Comparison of ENCODE assay signal across 8 mouse cellular contexts in genomic region chr9:72260337-72260736, GRCm38 (mm10). TPM values are rescaled to one million over a fixed set of nuclear protein-coding genes. Genes with fewer than 3 reads are reported as not detected.
A peak's percentile ranks its signal among the peaks of the same experiment; 100 is the strongest.
DNase-seq lines count a peak whose midpoint lies in the region; ATAC-seq and TF ChIP-seq lines count a peak whose summit lies in the region.

No protein-coding gene starts in this region.

- DNase-seq in hindbrain, embryonic 14.5 days (ENCODE audit: low spot score) = peak; percentile 29
- DNase-seq in R1 (ENCODE audit: low read depth, low spot score) = peak; percentile 87
- peak; percentile 72 for DNase-seq in kidney, adult 2 months
- DNase-seq in lung, postnatal 4 days = peak; percentile 44 to 52
- no peak for DNase-seq in cerebellum, adult 11-12 months
- DNase-seq in heart, postnatal 4 days = no peak
- DNase-seq in layer of hippocampus, postnatal 10 days (ENCODE audit: low spot score in 2 of 2) = no peak

- H3K27me3 ChIP-seq in hindbrain, embryonic 14.5 days (ENCODE audit: control insufficient read depth, insufficient read depth, low read length) = no peaks in the 10 kb centered on the region
- H3K27me3 ChIP-seq in hindbrain, embryonic 12.5 days = no peaks in the 10 kb centered on the region
- H3K27me3 ChIP-seq in kidney, adult 2 months (replicated peaks; ENCODE audit: control insufficient read depth, insufficient read depth, low read length) = no peaks in the 10 kb centered on the region

- no peaks in the 10 kb centered on the region for H3K36me3 ChIP-seq in hindbrain, embryonic 14.5 days (replicated peaks; ENCODE audit: control insufficient read depth, insufficient read depth)
- no peaks in the 10 kb centered on the region for H3K36me3 ChIP-seq in hindbrain, embryonic 12.5 days
- no peaks in the 10 kb centered on the region for H3K36me3 ChIP-seq in kidney, adult 2 months (ENCODE audit: control insufficient read depth, insufficient read depth, low read length)

- peak; percentile 30; the same call in 1 of the 2 replicates for TF ChIP-seq CTCF in kidney, adult 2 months (conservative IDR thresholded peaks at IDR 0.05; ENCODE audit: insufficient read depth, insufficient read length, low read depth, low read length)

- H3K9me3 ChIP-seq in hindbrain, embryonic 14.5 days (ENCODE audit: control insufficient read depth, low read length) = 0 out of 2 replicates have a peak, but pooled peaks cover 3% of the 10 kb centered on the region
- H3K9me3 ChIP-seq in hindbrain, embryonic 12.5 days (replicated peaks) = no peaks in the 10 kb centered on the region

- no peak for TF ChIP-seq POLR2A in kidney, adult 2 months (IDR thresholded peaks at IDR 0.05; ENCODE audit: low read depth, low read length)

- no peak overlapping the region for H3K27ac ChIP-seq in hindbrain, embryonic 14.5 days
- H3K27ac ChIP-seq in hindbrain, embryonic 12.5 days = no peak overlapping the region
- H3K27ac ChIP-seq in kidney, adult 2 months (ENCODE audit: insufficient read depth, low read depth, low read length) = no peak overlapping the region

- H3K4me1 ChIP-seq in hindbrain, embryonic 14.5 days (replicated peaks; ENCODE audit: control insufficient read depth, insufficient read depth, low read length) = no peaks in the 10 kb centered on the region
- H3K4me1 ChIP-seq in hindbrain, embryonic 12.5 days = no peaks in the 10 kb centered on the region
- peaks cover 2% of the 10 kb centered on the region; the same call in 1 of the 2 replicates for H3K4me1 ChIP-seq in kidney, adult 2 months (ENCODE audit: control insufficient read depth, insufficient read depth, low read length)

- no peak overlapping the region for H3K4me2 ChIP-seq in hindbrain, embryonic 14.5 days (replicated peaks)
- no peak overlapping the region for H3K4me2 ChIP-seq in hindbrain, embryonic 12.5 days (replicated peaks)

- H3K9ac ChIP-seq in hindbrain, embryonic 14.5 days = no peak overlapping the region
- no peak overlapping the region for H3K9ac ChIP-seq in hindbrain, embryonic 12.5 days

- WGBS in hindbrain, embryonic 14.5 days = 20% methylated on average over 6 of the region's 7 CpGs
- 36% methylated on average over 7 of the region's 7 CpGs for WGBS in hindbrain, embryonic 12.5 days
- WGBS in kidney, adult 2 months = 16% methylated on average over 7 of the region's 7 CpGs

- no peak for ATAC-seq in hindbrain, embryonic 14.5 days (ENCODE audit: low FRiP score)
- ATAC-seq in hindbrain, embryonic 12.5 days (ENCODE audit: low FRiP score) = no peak

- H3K4me3 ChIP-seq in hindbrain, embryonic 14.5 days (replicated peaks; ENCODE audit: low read length) = no peak overlapping the region
- no peak overlapping the region for H3K4me3 ChIP-seq in hindbrain, embryonic 12.5 days
- H3K4me3 ChIP-seq in kidney, adult 2 months (ENCODE audit: insufficient read depth, low read depth, low read length) = no peak overlapping the region

RNA-seq across cellular contexts. Expression of gene Zfp280d, which starts 14.3 kb away (rescaled TPM):
- 40.7 and 44.8 TPM in 2 replicates for polyA plus RNA-seq in hindbrain, embryonic 14.5 days (2014; fragmentation: Nextera tagmentation; extraction: Ambion mirVana)
- 63.9 and 65.3 TPM in 2 replicates for polyA plus RNA-seq in hindbrain, embryonic 12.5 days (2016; fragmentation: Nextera tagmentation; extraction: Ambion mirVana)
- polyA plus RNA-seq in kidney, adult 2 months (2012; rRNA removed) = 7.6 and 8.2 TPM in 2 replicates
- 10 to 100 TPM; 38.3 to 38.7 TPM for total RNA-seq in heart, postnatal 4 days (2021)
- 10 to 100 TPM; 49.3 to 60.5 TPM for total RNA-seq in layer of hippocampus, postnatal 10 days (2021)

Comparison
In these comparisons a context has a peak if more than half of its experiments do, and no peak if none do; other contexts are left out.
1. DNase-seq: peak in hindbrain, embryonic 14.5 days (single experiment), R1 (single experiment), kidney, adult 2 months (single experiment) and lung, postnatal 4 days (2 of 2); none in cerebellum, adult 11-12 months (single experiment), heart, postnatal 4 days (single experiment) and layer of hippocampus, postnatal 10 days (0 of 2).